In the genomic region with DNA sequence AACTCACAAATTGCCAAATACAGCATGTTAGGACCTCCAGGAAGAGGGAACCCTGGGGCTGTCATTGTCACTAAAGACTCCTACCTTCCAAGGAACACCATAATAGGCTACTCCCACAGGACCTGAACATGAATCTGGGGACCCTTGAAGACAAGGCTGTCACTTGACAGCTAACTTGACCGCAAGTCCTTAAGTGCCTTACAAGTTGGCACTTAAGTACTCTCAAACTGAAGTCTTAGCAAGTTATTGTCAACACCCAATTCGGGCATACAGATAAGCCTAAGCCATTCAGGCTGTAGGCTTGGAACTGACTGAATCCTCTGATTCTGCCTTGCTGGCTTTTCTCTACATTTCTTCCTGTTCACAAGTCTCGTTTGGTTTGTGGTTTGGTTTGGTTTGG, we compare ENCODE assay signal across 24 mouse cellular contexts.
DNase-seq lines count a peak whose midpoint lies in the region; ATAC-seq lines count a peak whose summit lies in the region.
"Had no signal": no experiment of that assay in that cellular context is flagged by ENCODE, and none has a peak within 500 bp of the region (broad histone marks: within the 10 kb centered on the region; RNA-seq: fewer than 3 reads in every experiment).

No protein-coding gene starts in this region.

- no peak overlapping the region for H3K27ac ChIP-seq in lung, embryonic 16.5 days (ENCODE audit: low read length)
- H3K27ac ChIP-seq: embryonic facial prominence, embryonic 10.5 days; embryonic facial prominence, embryonic 12.5 days; forebrain, embryonic 13.5 days; forebrain, embryonic 15.5 days had no signal

- H3K4me2 ChIP-seq in lung, embryonic 16.5 days (ENCODE audit: low read depth, low read length) = no peak overlapping the region
- H3K4me2 ChIP-seq: embryonic facial prominence, embryonic 12.5 days; forebrain, embryonic 13.5 days; forebrain, embryonic 15.5 days had no signal

- DNase-seq in lung, postnatal 4 days = no peak
- peak; percentile 26 for DNase-seq in lung, postnatal 25 days (ENCODE audit: low spot score)
- DNase-seq in lung, postnatal 14 days = no peak
- DNase-seq in lung, postnatal 36 days = peak; percentile 45
- no peak for DNase-seq in spleen, adult 12 weeks (ENCODE audit: low spot score)
- DNase-seq: adrenal gland, adult 8-10 months; adrenal gland, postnatal 14 days; adrenal gland, postnatal 36 days; B cell, adult 2 months; cerebellum, adult 11-12 months; cerebellum, adult 2 months; cerebellum, adult 9-10 months; cerebellum, postnatal 10 days; cerebellum, postnatal 25 days had no signal

- peak; percentile 54 for ATAC-seq in lung, embryonic 16.5 days (ENCODE audit: low read depth)
- ATAC-seq: activated CD4-positive, CD25-positive, alpha-beta regulatory T cell, adult 4 months; CD4-positive, CD25-positive, alpha-beta regulatory T cell, adult 4 months; forebrain, embryonic 13.5 days; forebrain, embryonic 15.5 days; Patski had no signal

- H3K36me3 ChIP-seq in lung, embryonic 16.5 days (ENCODE audit: control insufficient read depth, insufficient read depth, low read length) = no peaks in the 10 kb centered on the region; the same call in 1 of the 2 replicates

- H3K4me3 ChIP-seq in lung, embryonic 16.5 days (ENCODE audit: low read length) = no peak overlapping the region
- H3K4me3 ChIP-seq: embryonic facial prominence, embryonic 10.5 days; embryonic facial prominence, embryonic 12.5 days; forebrain, embryonic 13.5 days; forebrain, embryonic 15.5 days had no signal

- 50% methylated on average over 3 of the region's 3 CpGs for WGBS in lung, embryonic 16.5 days

- H3K9me3 ChIP-seq in lung, embryonic 16.5 days (ENCODE audit: control insufficient read depth, low read length) = no peaks in the 10 kb centered on the region
- H3K9me3 ChIP-seq: embryonic facial prominence, embryonic 10.5 days; embryonic facial prominence, embryonic 12.5 days; forebrain, embryonic 13.5 days; forebrain, embryonic 15.5 days; G1E had no signal

- peaks cover 15% of the 10 kb centered on the region for H3K4me1 ChIP-seq in lung, embryonic 16.5 days (replicated peaks; ENCODE audit: control insufficient read depth, insufficient read depth, low read length)

- peaks cover 47% of the 10 kb centered on the region for H3K27me3 ChIP-seq in lung, embryonic 16.5 days (ENCODE audit: control insufficient read depth, insufficient read depth, low read depth, low read length)
- H3K27me3 ChIP-seq: CH12.LX; embryonic facial prominence, embryonic 12.5 days; forebrain, embryonic 13.5 days; forebrain, embryonic 15.5 days; Patski had no signal

- H3K9ac ChIP-seq in lung, embryonic 16.5 days (ENCODE audit: low read length) = no peak overlapping the region
- H3K9ac ChIP-seq: embryonic facial prominence, embryonic 12.5 days; forebrain, embryonic 13.5 days; forebrain, embryonic 15.5 days had no signal

Comparison
In these comparisons a context has a peak if more than half of its experiments do, and no peak if none do; other contexts are left out.
1. DNase-seq: peak in lung, postnatal 25 days (single experiment) and lung, postnatal 36 days (single experiment); none in lung, postnatal 4 days (0 of 2), lung, postnatal 14 days (single experiment) and spleen, adult 12 weeks (single experiment).